Mouse (Mus musculus) c-Kit-positive CD71-negative TER-119-negative erythroid progenitor cells, embryonic 14.5 days (primary cell): ENCODE measurements at regions not wholly inside any gene's neighbourhood (a gene's known extent, or its start where the extent isn't known, plus 50 kb on each side); places are given as distances from the start of the nearest gene placed in this dataset.
"Not testable (repeated sequence)": the region's sequence is repeated elsewhere in the genome, so short reads cannot be mapped to it uniquely, and the experiment has no call there.

Experiments
- DNase-seq: peaks from one replicate; pipeline ENCODE4 v3.0.0-alpha.2; 2013; ENCODE audit warnings: low read depth

DNA sequence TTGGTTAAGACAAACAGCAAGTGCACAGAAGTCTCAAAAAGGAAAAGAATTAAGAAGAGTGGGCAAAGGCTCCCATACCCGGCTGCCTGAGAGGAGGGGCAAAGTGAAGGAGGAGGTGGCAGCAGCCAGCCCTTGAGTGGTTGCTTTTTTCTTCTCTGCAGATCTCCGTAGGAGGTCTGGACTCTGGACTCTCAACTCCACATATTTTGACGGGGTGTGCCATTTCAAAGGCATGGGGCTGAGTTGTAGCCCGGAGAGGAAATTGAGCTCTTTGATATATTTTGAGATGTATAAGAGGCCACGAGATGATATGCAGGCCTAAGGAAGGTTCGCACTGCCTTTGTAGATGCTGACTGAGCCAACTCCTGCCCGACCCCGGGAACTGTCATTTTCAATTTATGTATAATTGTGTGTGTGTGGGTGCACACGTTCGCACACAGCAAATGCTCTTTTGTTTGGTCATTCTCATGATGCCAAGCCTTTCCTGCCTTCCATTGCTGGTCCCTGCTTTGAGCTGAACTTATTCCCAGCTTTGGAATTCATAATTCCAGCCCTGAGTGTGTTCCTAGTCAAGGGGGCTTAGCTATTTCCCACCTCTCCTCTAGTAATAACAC is 56.4 kb downstream of the Cxcr4 start:
- DNase-seq: no peak

DNA sequence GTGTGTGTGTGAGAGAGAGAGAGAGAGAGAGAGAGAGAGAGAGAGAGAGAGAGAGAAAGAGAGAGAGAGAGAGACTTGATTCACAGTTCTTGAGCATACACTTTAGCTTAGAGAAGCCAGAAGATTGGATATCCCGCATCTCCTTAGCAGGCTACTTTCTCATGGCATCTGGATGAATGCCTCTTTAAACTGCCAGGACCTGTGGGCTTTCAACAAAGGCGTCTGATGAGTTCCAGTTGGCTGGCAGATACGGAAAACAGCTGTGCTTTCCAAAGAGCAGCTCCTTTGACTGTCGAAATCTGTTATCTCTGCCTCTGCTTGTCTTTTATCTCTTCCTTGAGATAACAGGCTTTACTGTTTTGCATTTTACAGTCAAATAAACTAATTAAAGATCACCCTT is 59.5 kb downstream of the Cxcr4 start:
- DNase-seq: no peak

- no peak for DNase-seq
Observed at GRCm38 (mm10) chr1:128529808-128530545, 62.1 kb downstream of the Cxcr4 start.

DNA sequence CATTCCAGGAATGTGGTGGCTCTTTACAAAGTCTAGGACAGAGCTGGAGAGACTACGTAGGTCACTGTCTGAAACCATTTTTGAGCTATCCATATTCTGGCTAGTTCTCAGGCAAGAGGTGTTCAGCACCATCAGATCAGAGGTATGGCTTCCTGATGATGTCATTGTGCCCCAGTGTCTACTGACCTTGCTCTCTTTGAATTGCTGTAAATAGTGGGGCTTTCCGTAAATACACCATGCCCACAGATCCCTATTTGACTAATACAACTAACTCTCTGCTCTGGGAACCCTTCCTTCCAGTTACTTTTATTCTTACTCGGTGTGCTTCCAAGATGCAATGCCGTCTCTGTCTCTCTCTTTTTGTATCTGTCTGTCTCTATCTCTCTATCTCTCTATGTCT is 72.9 kb downstream of the Cxcr4 start:
- DNase-seq: no peak

- DNase-seq: no peak
Observed at GRCm38 (mm10) chr1:128518514-128518913, 73.6 kb downstream of the Cxcr4 start.

DNA sequence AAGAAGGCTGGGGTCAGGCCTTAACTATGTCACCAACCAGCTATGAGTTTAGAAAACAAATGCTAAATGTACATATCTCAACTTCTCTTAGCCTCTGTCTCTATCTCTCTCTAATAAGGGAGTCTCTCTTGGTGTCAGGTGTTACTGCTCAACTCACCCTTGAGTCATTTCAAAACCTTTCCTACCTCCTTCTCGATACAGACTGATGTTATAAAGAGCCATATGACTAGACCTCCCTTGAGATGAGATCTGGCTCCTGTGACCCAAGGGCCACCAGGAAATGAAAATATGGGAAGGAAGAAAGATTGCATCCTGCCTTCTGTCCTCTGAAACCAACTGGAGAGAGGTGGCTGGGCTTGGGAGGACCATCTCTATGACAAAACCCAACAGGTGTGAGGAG is 74.7 kb downstream of the Cxcr4 start:
- DNase-seq: no peak

DNA sequence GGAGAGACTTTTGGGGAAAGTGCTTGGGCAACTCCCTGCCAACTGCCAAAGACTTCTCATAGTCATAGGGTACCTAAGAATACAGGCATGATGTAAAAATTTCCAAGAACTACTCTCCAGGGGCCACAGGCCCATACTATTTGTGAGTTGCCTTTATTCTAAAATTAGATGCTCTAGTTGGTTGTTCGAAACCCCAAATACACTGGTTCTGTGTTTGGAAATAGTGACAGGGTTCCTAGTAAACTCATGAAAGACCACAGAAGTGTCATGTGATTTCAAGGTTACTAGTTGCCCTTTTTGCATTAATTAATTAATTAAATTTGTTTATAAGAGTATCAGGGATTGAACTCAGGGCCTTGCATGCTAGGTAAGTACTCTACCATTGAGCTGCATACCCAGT is 77.8 kb downstream of the Cxcr4 start:
- DNase-seq: no peak

- DNase-seq: no peak
Observed at GRCm38 (mm10) chr1:128513911-128514310, 78.2 kb downstream of the Cxcr4 start.

GRCm38 (mm10) chr1:128513153-128513552 is 78.9 kb downstream of the Cxcr4 start:
- DNase-seq: peak; percentile 16

GRCm38 (mm10) chr1:128508816-128509461 is 83.2 kb downstream of the Cxcr4 start:
- DNase-seq: no peak

DNA sequence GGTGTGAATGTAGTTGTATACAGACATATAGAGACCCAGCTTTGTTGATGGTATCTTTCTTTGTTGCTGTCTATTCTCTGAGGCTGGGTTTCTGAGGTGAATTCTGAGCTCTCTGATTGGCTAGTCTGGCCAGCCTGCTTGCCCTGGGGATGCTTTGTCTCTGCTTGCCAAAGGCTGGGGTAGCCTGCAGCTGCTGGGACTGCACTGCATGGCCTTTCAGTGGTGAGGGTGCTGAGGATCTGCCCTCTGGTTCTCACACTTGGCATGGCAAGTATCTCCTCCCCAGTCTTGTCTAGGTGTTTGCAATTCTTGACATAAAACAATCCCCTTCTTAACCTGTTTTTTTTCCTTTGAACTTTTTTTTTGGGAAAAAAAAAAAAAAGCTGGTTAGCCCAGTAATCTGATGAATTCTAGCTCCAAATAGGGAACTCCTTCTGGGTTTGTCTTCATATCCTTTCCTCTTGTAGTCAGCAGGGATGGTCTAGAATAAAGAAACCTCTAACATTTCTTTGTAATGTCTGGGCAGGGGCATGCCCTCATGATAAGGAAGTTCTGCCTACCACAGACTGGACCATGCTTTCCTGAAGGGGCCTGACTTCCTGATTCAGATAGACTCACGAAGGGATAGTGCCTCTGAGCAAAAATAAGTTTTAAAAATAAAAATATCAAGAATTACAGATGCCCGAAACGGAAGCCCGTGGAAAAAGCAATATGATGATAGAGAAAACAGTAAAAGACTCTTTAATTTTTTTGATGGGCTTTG is 85.4 kb downstream of the Cxcr4 start:
- DNase-seq: peak; percentile 13

GRCm38 (mm10) chr1:128504371-128504770 is 87.2 kb upstream of the Dars start:
- no peak for DNase-seq

GRCm38 (mm10) chr1:128498042-128498772 is 81.0 kb upstream of the Dars start:
- no peak for DNase-seq

GRCm38 (mm10) chr1:128492251-128492650 is 75.1 kb upstream of the Dars start:
- no peak for DNase-seq

DNA sequence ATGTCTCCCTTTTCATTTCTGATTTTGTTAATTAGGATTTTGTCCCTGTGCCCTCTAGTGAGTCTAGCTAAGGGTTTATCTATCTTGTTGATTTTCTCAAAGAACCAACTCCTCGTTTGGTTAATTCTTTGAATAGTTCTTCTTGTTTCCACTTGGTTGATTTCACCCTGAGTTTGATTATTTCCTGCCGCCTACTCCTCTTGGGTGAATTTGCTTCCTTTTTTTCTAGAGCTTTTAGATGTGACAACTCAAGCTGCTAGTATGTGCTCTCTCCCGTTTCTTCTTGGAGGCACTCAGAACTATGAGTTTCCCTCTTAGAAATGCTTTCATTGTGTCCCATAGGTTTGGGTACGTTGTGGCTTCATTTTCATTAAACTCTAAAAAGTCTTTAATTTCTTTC is 70.0 kb upstream of the Dars start:
- DNase-seq: not testable (repeated sequence)

DNA sequence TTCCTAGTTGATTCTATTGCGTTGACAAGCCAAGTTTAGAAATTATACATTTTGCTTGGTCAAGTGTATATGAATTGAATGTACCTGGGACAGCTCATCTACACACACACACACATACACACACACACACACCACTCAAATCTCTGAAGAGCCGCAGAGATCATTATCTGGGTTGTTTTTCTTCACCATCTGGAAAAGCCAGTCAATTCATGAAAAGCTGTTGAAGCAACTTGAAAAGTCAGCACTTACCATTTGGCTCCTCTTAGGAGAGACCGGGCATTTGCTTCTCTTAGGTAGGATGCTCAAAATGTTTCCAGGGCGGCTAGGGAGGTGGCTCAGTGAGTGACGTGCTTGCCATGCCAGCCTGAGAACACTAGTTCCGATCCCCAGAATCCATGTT is 61.2 kb upstream of the Dars start:
- DNase-seq: no peak

DNA sequence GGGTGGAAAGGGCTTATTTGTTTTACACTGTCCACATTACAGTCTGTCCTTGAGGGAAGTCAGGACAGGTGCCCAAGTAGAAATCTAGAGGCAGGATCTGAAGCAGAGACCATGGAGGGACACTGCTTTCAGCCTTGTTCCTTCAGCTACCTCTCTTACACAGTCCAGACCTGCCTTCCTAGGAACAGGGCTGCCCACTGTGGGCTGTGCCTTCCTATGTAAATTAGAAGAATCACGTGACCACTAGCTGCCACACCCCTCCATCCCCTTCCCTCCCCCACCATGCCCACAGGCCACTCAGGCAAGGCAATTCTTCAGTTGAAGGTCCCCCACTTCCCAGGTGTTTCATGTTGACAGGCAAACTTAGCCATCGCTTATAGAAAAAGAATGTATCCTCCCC is 60.5 kb upstream of the Dars start:
- DNase-seq: no peak

DNA sequence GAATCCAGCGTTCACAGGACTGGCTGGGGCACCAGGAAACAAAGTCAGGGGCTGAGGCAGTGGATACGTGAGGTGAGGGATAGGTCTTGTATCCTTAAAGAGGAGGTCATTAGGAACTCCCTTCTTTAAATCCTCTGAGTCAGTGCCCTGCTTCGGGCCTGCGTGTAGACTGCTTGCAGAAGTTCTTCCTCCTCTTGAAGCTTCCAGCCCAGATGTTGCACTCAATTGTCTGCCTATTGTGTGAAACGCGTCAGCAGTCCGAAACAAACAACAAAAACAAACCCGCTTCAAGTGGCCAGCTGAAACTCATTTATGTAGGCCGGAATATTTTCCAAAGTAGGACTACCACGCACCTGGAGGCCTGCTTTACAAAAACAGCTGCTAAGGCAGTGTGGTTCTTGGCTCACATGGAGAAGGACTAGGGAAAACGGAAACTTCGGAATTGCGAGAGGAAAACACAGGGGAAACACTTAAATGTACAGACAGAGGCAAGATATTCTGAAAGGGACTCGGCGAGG is 55.6 kb upstream of the Dars start:
- no peak for DNase-seq

- DNase-seq: no peak
Observed at GRCm38 (mm10) chr1:128472022-128472712, 55.0 kb upstream of the Dars start.

DNA sequence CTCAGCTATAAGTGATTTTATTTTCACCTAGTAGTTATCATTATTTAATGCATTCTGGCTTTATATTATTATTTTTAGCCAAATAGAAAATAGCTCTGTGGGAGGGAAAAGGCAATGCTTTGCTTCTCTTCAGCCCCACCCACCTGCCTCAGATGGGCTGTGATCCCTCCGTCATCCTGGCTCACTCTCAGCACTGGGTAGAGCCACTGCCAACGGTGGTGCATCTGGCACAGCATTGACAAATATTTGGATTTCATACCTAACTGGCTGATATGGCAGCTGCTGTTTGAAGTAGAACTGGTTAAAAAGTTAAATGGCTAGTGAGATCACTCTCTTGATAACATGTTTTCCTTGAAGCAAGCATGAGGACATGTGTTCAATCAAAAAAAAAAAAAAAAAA is 53.6 kb upstream of the Dars start:
- no peak for DNase-seq

DNA sequence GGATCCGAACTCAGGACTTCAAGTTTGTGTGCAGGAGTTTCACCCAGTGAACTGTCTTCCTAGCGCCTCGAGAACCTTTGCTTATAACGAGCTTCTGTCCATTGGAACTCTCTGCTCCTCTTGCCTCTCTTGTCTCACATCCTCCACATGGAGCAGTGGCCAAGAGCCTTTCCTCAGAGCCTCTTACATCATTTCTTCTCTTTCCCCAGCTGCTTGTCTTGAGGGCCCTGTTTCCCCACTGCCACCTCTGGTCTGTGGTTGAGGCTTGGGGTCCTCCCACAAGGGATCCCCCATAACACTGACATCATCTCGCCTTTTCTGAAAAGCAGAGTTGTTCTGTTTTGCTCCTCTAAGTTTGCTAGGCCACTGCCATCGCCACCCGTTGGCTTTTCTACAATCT is 51.9 kb upstream of the Dars start:
- no peak for DNase-seq
